Mouse (Mus musculus): Measurements from ENCODE around the gene Pcsk5. TPM values are rescaled to one million over a fixed set of nuclear protein-coding genes. Genes with fewer than 3 reads are reported as not detected.
A peak's percentile ranks its signal among the peaks of the same experiment; 100 is the strongest.

The Pcsk5 gene
- polyA plus RNA-seq (2015; fragmentation: Nextera tagmentation; extraction: Ambion mirVana): 23.7 and 24.0 TPM in 2 replicates

GRCm38 (mm10) chr19:17837471-17837859, at the start of gene Pcsk5:
Gene Pcsk5, minus strand, starts transcription at chr19:17837632.
- Histone ChIP-seq H3K9ac (ENCODE audit: low read length) (peak within 1 kb of the TSS; percentile 80), H3K4me3 (ENCODE audit: low read length) (peak within 1 kb of the TSS; percentile 83), H3K4me2 (ENCODE audit: low read depth, low read length) (peak within 1 kb of the TSS; percentile 97), H3K27me3 (ENCODE audit: control insufficient read depth, insufficient read depth, low read depth, low read length) (no peaks in the 10 kb centered on the region), H3K27ac (ENCODE audit: low read length) (peak within 1 kb of the TSS; percentile 91), H3K4me1 (replicated peaks; ENCODE audit: control insufficient read depth, insufficient read depth, low read length) (peaks cover 9% of the 10 kb centered on the region), H3K36me3 (ENCODE audit: control insufficient read depth, insufficient read depth, low read length) (no peaks in the 10 kb centered on the region), H3K9me3 (ENCODE audit: control insufficient read depth, low read length) (no peaks in the 10 kb centered on the region)
- WGBS: under 1% methylated on average over 29 of the region's 36 CpGs
- ATAC-seq (ENCODE audit: low read depth): peak; percentile 96

GRCm38 (mm10) chr19:17875804-17876203, 38.4 kb upstream of the Pcsk5 start:
- no peak overlapping the region for H3K4me3 ChIP-seq (ENCODE audit: low read length)
- WGBS: 25% methylated on average over 7 of the region's 7 CpGs
- no peaks in the 10 kb centered on the region for H3K27me3 ChIP-seq (ENCODE audit: control insufficient read depth, insufficient read depth, low read depth, low read length)
- no peaks in the 10 kb centered on the region for H3K36me3 ChIP-seq (ENCODE audit: control insufficient read depth, insufficient read depth, low read length)
- peak overlapping the region; percentile 36 for H3K27ac ChIP-seq (ENCODE audit: low read length)
- no peak overlapping the region for H3K9ac ChIP-seq (ENCODE audit: low read length)
- H3K4me1 ChIP-seq (replicated peaks; ENCODE audit: control insufficient read depth, insufficient read depth, low read length): peaks cover 6% of the 10 kb centered on the region; the same call in 1 of the 2 replicates
- peak; percentile 86 for ATAC-seq (ENCODE audit: low read depth)
- H3K9me3 ChIP-seq (ENCODE audit: control insufficient read depth, low read length): no peaks in the 10 kb centered on the region
- H3K4me2 ChIP-seq (ENCODE audit: low read depth, low read length): no peak overlapping the region

- H3K27ac ChIP-seq (ENCODE audit: low read length): no peak overlapping the region
- H3K9ac ChIP-seq (ENCODE audit: low read length): no peak overlapping the region
- H3K27me3 ChIP-seq (ENCODE audit: control insufficient read depth, insufficient read depth, low read depth, low read length): no peaks in the 10 kb centered on the region
- 47% methylated on average over 2 of the region's 2 CpGs for WGBS
- peaks cover 6% of the 10 kb centered on the region; the same call in 1 of the 2 replicates for H3K4me1 ChIP-seq (replicated peaks; ENCODE audit: control insufficient read depth, insufficient read depth, low read length)
- H3K9me3 ChIP-seq (ENCODE audit: control insufficient read depth, low read length): no peaks in the 10 kb centered on the region
- H3K36me3 ChIP-seq (ENCODE audit: control insufficient read depth, insufficient read depth, low read length): no peaks in the 10 kb centered on the region
- H3K4me2 ChIP-seq (ENCODE audit: low read depth, low read length): no peak overlapping the region
- no peak overlapping the region for H3K4me3 ChIP-seq (ENCODE audit: low read length)
- no peak for ATAC-seq (ENCODE audit: low read depth)
These were observed 37.0 kb upstream of the Pcsk5 start for GRCm38 (mm10) chr19:17874388-17874787.

GRCm38 (mm10) chr19:17873755-17874154, 36.3 kb upstream of the Pcsk5 start:
- Histone ChIP-seq H3K9ac (ENCODE audit: low read length) (no peak overlapping the region), H3K4me2 (ENCODE audit: low read depth, low read length) (no peak overlapping the region), H3K36me3 (ENCODE audit: control insufficient read depth, insufficient read depth, low read length) (no peaks in the 10 kb centered on the region), H3K27ac (ENCODE audit: low read length) (no peak overlapping the region), H3K4me1 (replicated peaks; ENCODE audit: control insufficient read depth, insufficient read depth, low read length) (peaks cover 6% of the 10 kb centered on the region; the same call in 1 of the 2 replicates), H3K27me3 (ENCODE audit: control insufficient read depth, insufficient read depth, low read depth, low read length) (no peaks in the 10 kb centered on the region), H3K9me3 (ENCODE audit: control insufficient read depth, low read length) (no peaks in the 10 kb centered on the region), H3K4me3 (ENCODE audit: low read length) (no peak overlapping the region)
- 52% methylated on average over 2 of the region's 2 CpGs for WGBS
- no peak for ATAC-seq (ENCODE audit: low read depth)

- Histone ChIP-seq H3K4me2 (ENCODE audit: low read depth, low read length) (no peak overlapping the region), H3K9ac (ENCODE audit: low read length) (no peak overlapping the region), H3K27ac (ENCODE audit: low read length) (no peak overlapping the region), H3K4me3 (ENCODE audit: low read length) (no peak overlapping the region), H3K36me3 (ENCODE audit: control insufficient read depth, insufficient read depth, low read length) (no peaks in the 10 kb centered on the region), H3K9me3 (ENCODE audit: control insufficient read depth, low read length) (no peaks in the 10 kb centered on the region), H3K27me3 (ENCODE audit: control insufficient read depth, insufficient read depth, low read depth, low read length) (no peaks in the 10 kb centered on the region), H3K4me1 (replicated peaks; ENCODE audit: control insufficient read depth, insufficient read depth, low read length) (no peaks in the 10 kb centered on the region)
- 53% methylated on average over 3 of the region's 3 CpGs for WGBS
- peak; percentile 31; the same call in 1 of the 2 replicates for ATAC-seq (ENCODE audit: low read depth)
These were observed 29.0 kb upstream of the Pcsk5 start for GRCm38 (mm10) chr19:17866317-17866891.

- H3K9me3 ChIP-seq (ENCODE audit: control insufficient read depth, low read length): no peaks in the 10 kb centered on the region
- no peaks in the 10 kb centered on the region for H3K27me3 ChIP-seq (ENCODE audit: control insufficient read depth, insufficient read depth, low read depth, low read length)
- 42% methylated on average over 4 of the region's 4 CpGs for WGBS
- H3K27ac ChIP-seq (ENCODE audit: low read length): no peak overlapping the region
- no peak overlapping the region for H3K9ac ChIP-seq (ENCODE audit: low read length)
- no peak overlapping the region for H3K4me2 ChIP-seq (ENCODE audit: low read depth, low read length)
- ATAC-seq (ENCODE audit: low read depth): peak; percentile 7; the same call in 1 of the 2 replicates
- H3K4me1 ChIP-seq (replicated peaks; ENCODE audit: control insufficient read depth, insufficient read depth, low read length): no peaks in the 10 kb centered on the region; the same call in 1 of the 2 replicates
- no peaks in the 10 kb centered on the region for H3K36me3 ChIP-seq (ENCODE audit: control insufficient read depth, insufficient read depth, low read length)
- H3K4me3 ChIP-seq (ENCODE audit: low read length): no peak overlapping the region
These were observed 23.1 kb upstream of the Pcsk5 start for GRCm38 (mm10) chr19:17860351-17861014.

GRCm38 (mm10) chr19:17856741-17857140, 19.3 kb upstream of the Pcsk5 start:
- Histone ChIP-seq H3K27me3 (ENCODE audit: control insufficient read depth, insufficient read depth, low read depth, low read length) (no peaks in the 10 kb centered on the region), H3K4me1 (replicated peaks; ENCODE audit: control insufficient read depth, insufficient read depth, low read length) (no peaks in the 10 kb centered on the region; the same call in 1 of the 2 replicates), H3K4me3 (ENCODE audit: low read length) (no peak overlapping the region), H3K27ac (ENCODE audit: low read length) (no peak overlapping the region), H3K36me3 (ENCODE audit: control insufficient read depth, insufficient read depth, low read length) (no peaks in the 10 kb centered on the region), H3K9me3 (ENCODE audit: control insufficient read depth, low read length) (no peaks in the 10 kb centered on the region), H3K4me2 (ENCODE audit: low read depth, low read length) (no peak overlapping the region), H3K9ac (ENCODE audit: low read length) (no peak overlapping the region)
- WGBS: 48% methylated on average over 3 of the region's 3 CpGs
- ATAC-seq (ENCODE audit: low read depth): no peak

- H3K4me2 ChIP-seq (ENCODE audit: low read depth, low read length): no peak overlapping the region
- H3K27ac ChIP-seq (ENCODE audit: low read length): no peak overlapping the region
- H3K9me3 ChIP-seq (ENCODE audit: control insufficient read depth, low read length): no peaks in the 10 kb centered on the region
- no peaks in the 10 kb centered on the region for H3K36me3 ChIP-seq (ENCODE audit: control insufficient read depth, insufficient read depth, low read length)
- H3K4me3 ChIP-seq (ENCODE audit: low read length): no peak overlapping the region
- no peak for ATAC-seq (ENCODE audit: low read depth)
- 66% methylated on average over 2 of the region's 2 CpGs for WGBS
- no peak overlapping the region for H3K9ac ChIP-seq (ENCODE audit: low read length)
- H3K4me1 ChIP-seq (replicated peaks; ENCODE audit: control insufficient read depth, insufficient read depth, low read length): no peaks in the 10 kb centered on the region
- no peaks in the 10 kb centered on the region for H3K27me3 ChIP-seq (ENCODE audit: control insufficient read depth, insufficient read depth, low read depth, low read length)
These were observed 11.0 kb upstream of the Pcsk5 start for GRCm38 (mm10) chr19:17848417-17848816.

- no peak for ATAC-seq (ENCODE audit: low read depth)
- WGBS: 44% methylated on average over 5 of the region's 5 CpGs
These were observed 8.5 kb upstream of the Pcsk5 start for GRCm38 (mm10) chr19:17845967-17846366.

More at GRCm38 (mm10) chr19:17845967-17846366, 8.5 kb upstream of the Pcsk5 start:
- Histone ChIP-seq H3K9me3 (ENCODE audit: control insufficient read depth, low read length) (no peaks in the 10 kb centered on the region), H3K27me3 (ENCODE audit: control insufficient read depth, insufficient read depth, low read depth, low read length) (no peaks in the 10 kb centered on the region), H3K4me2 (ENCODE audit: low read depth, low read length) (no peak overlapping the region), H3K36me3 (ENCODE audit: control insufficient read depth, insufficient read depth, low read length) (no peaks in the 10 kb centered on the region), H3K27ac (ENCODE audit: low read length) (no peak overlapping the region), H3K9ac (ENCODE audit: low read length) (no peak overlapping the region), H3K4me1 (replicated peaks; ENCODE audit: control insufficient read depth, insufficient read depth, low read length) (no peaks in the 10 kb centered on the region), H3K4me3 (ENCODE audit: low read length) (no peak overlapping the region)
